In the genomic region with DNA sequence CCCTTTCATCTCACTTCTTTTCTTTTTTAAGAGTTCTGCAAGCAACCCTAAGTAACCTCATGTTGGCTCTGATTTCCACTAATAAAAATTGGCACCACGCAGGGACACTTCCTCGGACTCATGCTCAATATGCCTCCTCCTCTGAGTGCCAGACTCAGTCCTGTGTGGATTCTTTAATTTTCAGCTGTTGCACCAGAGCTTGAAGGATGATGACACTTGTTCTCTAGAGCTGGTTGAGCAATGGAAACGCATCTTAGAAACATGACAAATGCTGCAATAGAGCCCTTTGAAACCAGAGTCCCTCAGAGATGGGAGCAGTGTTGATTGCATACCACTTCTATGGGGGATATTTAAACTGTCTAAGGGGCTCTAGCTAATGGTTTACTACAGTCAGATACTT, we compare ENCODE assay signal across 21 mouse cellular contexts.
DNase-seq lines count a peak whose midpoint lies in the region; ATAC-seq and TF ChIP-seq lines count a peak whose summit lies in the region.
"Had no signal": no experiment of that assay in that cellular context is flagged by ENCODE, and none has a peak within 500 bp of the region (broad histone marks: within the 10 kb centered on the region; RNA-seq: fewer than 3 reads in every experiment).

No protein-coding gene starts in this region.

- no peaks in the 10 kb centered on the region for H3K36me3 ChIP-seq in lung, postnatal 0 days (ENCODE audit: insufficient read depth, low read length)
- H3K36me3 ChIP-seq in myocyte (ENCODE audit: control insufficient read depth, insufficient read depth): no peaks in the 10 kb centered on the region
- H3K36me3 ChIP-seq in forebrain, embryonic 11.5 days (ENCODE audit: control insufficient read depth, insufficient read depth, low read length): no peaks in the 10 kb centered on the region
- H3K36me3 ChIP-seq: forebrain, embryonic 12.5 days; intestine, embryonic 15.5 days; kidney, embryonic 15.5 days; liver, embryonic 13.5 days; midbrain, embryonic 15.5 days had no signal

- 28% methylated on average over 3 of the region's 3 CpGs for WGBS in lung, postnatal 0 days
- WGBS in forebrain, embryonic 11.5 days: 85% methylated on average over 3 of the region's 3 CpGs

- no peak overlapping the region for H3K4me3 ChIP-seq in lung, postnatal 0 days (ENCODE audit: low read depth, low read length)
- H3K4me3 ChIP-seq in myocyte: no peak overlapping the region
- H3K4me3 ChIP-seq in forebrain, embryonic 11.5 days (ENCODE audit: low read depth, low read length): no peak overlapping the region
- H3K4me3 ChIP-seq: forebrain, embryonic 12.5 days; intestine, embryonic 15.5 days; kidney, embryonic 15.5 days; liver, embryonic 13.5 days; midbrain, embryonic 15.5 days had no signal

- H3ac ChIP-seq in myocyte (ENCODE audit: control insufficient read depth, insufficient read length): no peak overlapping the region

- ATAC-seq in lung, postnatal 0 days: peak; percentile 68
- no peak for ATAC-seq in forebrain, embryonic 11.5 days (replicated peaks; ENCODE audit: low FRiP score)
- ATAC-seq: intestine, embryonic 15.5 days; midbrain, embryonic 15.5 days had no signal

- DNase-seq in heart, adult 18-20 months: peak; percentile 7 to 25
- DNase-seq in heart, postnatal 4 days: no peak
- peak; percentile 45 for DNase-seq in adrenal gland, postnatal 10 days
- peak; percentile 81 for DNase-seq in lung, postnatal 0 days (ENCODE audit: low spot score)
- no peak for DNase-seq in forebrain, embryonic 11.5 days (ENCODE audit: low spot score)
- DNase-seq in layer of hippocampus, adult 8-10 months (ENCODE audit: low spot score in 2 of 2): no peak
- DNase-seq: cerebellum, postnatal 25 days; heart, postnatal 10 days; layer of hippocampus, postnatal 36 days; left cerebral cortex, postnatal 4 days; liver, embryonic 13.5 days; right cerebral cortex, adult 18-20 months; spleen, adult 18-20 months; thymus, adult 18-20 months had no signal

- no peak for TF ChIP-seq POLR2A in myocyte (IDR thresholded peaks at IDR 0.05; ENCODE audit: insufficient read length, low read depth)

- no peak for TF ChIP-seq CTCF in lung, postnatal 0 days (IDR thresholded peaks at IDR 0.05)

- no peak overlapping the region for H3K4me2 ChIP-seq in lung, postnatal 0 days (replicated peaks; ENCODE audit: low read depth, low read length)
- no peak overlapping the region for H3K4me2 ChIP-seq in myocyte (ENCODE audit: low read depth)
- H3K4me2 ChIP-seq in forebrain, embryonic 11.5 days (ENCODE audit: low read depth, low read length, severe bottlenecking): no peak overlapping the region
- H3K4me2 ChIP-seq: forebrain, embryonic 12.5 days; hindbrain, embryonic 14.5 days; intestine, embryonic 15.5 days; kidney, embryonic 15.5 days; liver, embryonic 13.5 days; midbrain, embryonic 15.5 days had no signal

- no peaks in the 10 kb centered on the region for H3K79me2 ChIP-seq in myocyte (ENCODE audit: control insufficient read depth, insufficient read depth)

- H3K9me3 ChIP-seq in lung, postnatal 0 days (ENCODE audit: low read length): no peaks in the 10 kb centered on the region
- H3K9me3 ChIP-seq in forebrain, embryonic 11.5 days (ENCODE audit: control insufficient read depth, low read length): no peaks in the 10 kb centered on the region
- H3K9me3 ChIP-seq: forebrain, embryonic 12.5 days; intestine, embryonic 15.5 days; kidney, embryonic 15.5 days; liver, embryonic 13.5 days; midbrain, embryonic 15.5 days had no signal

- no peak overlapping the region for H3K9ac ChIP-seq in lung, postnatal 0 days (replicated peaks; ENCODE audit: low read depth)
- H3K9ac ChIP-seq in forebrain, embryonic 11.5 days (ENCODE audit: low read length): no peak overlapping the region
- H3K9ac ChIP-seq: forebrain, embryonic 12.5 days; hindbrain, embryonic 14.5 days; intestine, embryonic 15.5 days; kidney, embryonic 15.5 days; liver, embryonic 13.5 days; midbrain, embryonic 15.5 days had no signal

- H3K27me3 ChIP-seq in lung, postnatal 0 days (replicated peaks; ENCODE audit: insufficient read depth, low read length): no peaks in the 10 kb centered on the region
- no peaks in the 10 kb centered on the region for H3K27me3 ChIP-seq in myocyte (ENCODE audit: control insufficient read depth, insufficient read depth, insufficient read length)
- no peaks in the 10 kb centered on the region for H3K27me3 ChIP-seq in forebrain, embryonic 11.5 days (ENCODE audit: control insufficient read depth, insufficient read depth, low read length)
- H3K27me3 ChIP-seq: forebrain, embryonic 12.5 days; intestine, embryonic 15.5 days; kidney, embryonic 15.5 days; liver, embryonic 13.5 days; midbrain, embryonic 15.5 days had no signal

- no peaks in the 10 kb centered on the region for H3K4me1 ChIP-seq in lung, postnatal 0 days (ENCODE audit: insufficient read depth, low read depth, low read length)
- no peaks in the 10 kb centered on the region for H3K4me1 ChIP-seq in forebrain, embryonic 11.5 days (replicated peaks; ENCODE audit: control insufficient read depth, insufficient read depth, low read length)
- H3K4me1 ChIP-seq: forebrain, embryonic 12.5 days; intestine, embryonic 15.5 days; kidney, embryonic 15.5 days; liver, embryonic 13.5 days; midbrain, embryonic 15.5 days had no signal

- H3K27ac ChIP-seq in lung, postnatal 0 days (ENCODE audit: low read length): no peak overlapping the region
- no peak overlapping the region for H3K27ac ChIP-seq in forebrain, embryonic 11.5 days (ENCODE audit: low read depth, low read length)
- H3K27ac ChIP-seq: forebrain, embryonic 12.5 days; hindbrain, embryonic 14.5 days; intestine, embryonic 15.5 days; kidney, embryonic 15.5 days; liver, embryonic 13.5 days; macrophage; midbrain, embryonic 15.5 days had no signal

- TF ChIP-seq EP300 in lung, postnatal 0 days (IDR thresholded peaks at IDR 0.05): peak; percentile 72

TF ChIP-seq in myocyte, 11 proteins besides CTCF, POLR2A, EP300 and RAD21:
- TF ChIP-seq CEBPB (IDR thresholded peaks at IDR 0.05; ENCODE audit: insufficient read depth, poor library complexity, severe bottlenecking) (0 out of 2 replicates have a peak, but pooled peaks have one; percentile 6), USF1 (IDR thresholded peaks at IDR 0.05; ENCODE audit: low read depth) (no peak)

Comparison
In these comparisons a context has a peak if more than half of its experiments do, and no peak if none do; other contexts are left out.
1. DNase-seq: peak in heart, adult 18-20 months (2 of 2), adrenal gland, postnatal 10 days (single experiment) and lung, postnatal 0 days (single experiment); none in heart, postnatal 4 days (single experiment), forebrain, embryonic 11.5 days (single experiment) and layer of hippocampus, adult 8-10 months (0 of 2).